Mouse (Mus musculus): ENCODE measurements around the gene Adcy2.

DNA sequence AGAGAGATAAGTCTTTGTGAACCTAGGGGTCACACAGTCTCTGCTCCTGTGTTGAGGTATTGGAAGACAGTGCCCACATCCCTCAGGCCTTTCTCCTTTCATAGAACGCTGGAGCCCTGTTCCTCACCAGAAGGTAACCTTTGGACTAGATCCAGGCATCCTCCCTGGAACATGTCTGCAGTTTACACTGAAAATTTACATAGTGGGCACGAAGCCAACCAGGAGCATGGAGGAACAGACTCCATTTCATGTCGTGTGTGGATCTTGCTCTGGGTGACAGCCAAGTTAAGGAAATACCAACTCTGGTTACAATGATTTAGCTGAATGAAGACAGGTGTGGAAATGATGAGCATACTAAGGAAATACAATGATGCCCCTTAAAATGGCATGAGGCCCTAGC is 2.7 kb downstream of the Adcy2 start:
- TF ChIP-seq CTCF (conservative IDR thresholded peaks at IDR 0.05; ENCODE audit: low read length): no peak
- TF ChIP-seq NANOG (IDR thresholded peaks at IDR 0.05; ENCODE audit: borderline replicate concordance, low read length): no peak
- no peak for TF ChIP-seq POU5F1 (IDR thresholded peaks at IDR 0.05; ENCODE audit: borderline replicate concordance, low read length)
